Mouse (Mus musculus) heart, embryonic 15.5 days (tissue): Measurements from ENCODE around the gene Cer1. TPM values are rescaled to one million over a fixed set of nuclear protein-coding genes. Genes with fewer than 3 reads are reported as not detected.

ENCODE experiments used
- ATAC-seq: fragments of 200-750 bp; cut with Nextera tagmentation; replicated peaks from 2 replicates; pipeline ENCODE4 v1.8.0; 2017; ENCODE audit warnings: low read depth, moderate TSS enrichment; ENCODE audit not compliant: insufficient number of reproducible peaks, insufficient read depth, low FRiP score
- H3K27ac ChIP-seq: fragments of 300-500 bp; sonication (generic); 2 replicates; pipeline ENCODE4 v1.5.1; 2015; ENCODE audit warnings: mild to moderate bottlenecking, inconsistent platforms
- H3K27me3 ChIP-seq: fragments of 300-500 bp; sonication (generic); 2 replicates; pipeline ENCODE4 v1.6.1; 2015; ENCODE audit warnings: inconsistent platforms
- H3K36me3 ChIP-seq: fragments of 300-500 bp; sonication (generic); 2 replicates; pipeline ENCODE4 v1.6.1; 2015; ENCODE audit warnings: mild to moderate bottlenecking, inconsistent platforms
- H3K4me1 ChIP-seq: fragments of 300-500 bp; sonication (generic); replicated peaks from 2 replicates; pipeline ENCODE4 v1.6.1; 2015; ENCODE audit warnings: inconsistent platforms
- H3K4me2 ChIP-seq: fragments of 300-500 bp; sonication (generic); 2 replicates; pipeline ENCODE4 v1.6.1; 2015; ENCODE audit warnings: inconsistent platforms, mild to moderate bottlenecking, moderate library complexity
- H3K4me3 ChIP-seq: fragments of 300-500 bp; sonication (generic); 2 replicates; pipeline ENCODE4 v1.5.1; 2015; ENCODE audit warnings: mild to moderate bottlenecking, inconsistent platforms
- H3K9ac ChIP-seq: fragments of 300-500 bp; sonication (generic); 2 replicates; pipeline ENCODE4 v1.6.1; 2015; ENCODE audit warnings: mild to moderate bottlenecking, inconsistent platforms
- H3K9me3 ChIP-seq: fragments of 300-500 bp; sonication (generic); replicated peaks from 2 replicates; pipeline ENCODE4 v1.6.1; 2016; ENCODE audit warnings: inconsistent platforms
- WGBS: fragments of 180-500 bp; shearing (Covaris S2); methylation state at CpG from one replicate; pipeline ENCODE4 v1.1.7; 2015; ENCODE audit warnings: mixed read lengths; 5-methylcytosine and 5-hydroxymethylcytosine counted together
- polyA plus RNA-seq: library from polyadenylated mRNA; unstranded; fragments of >200 nt; fragmentation: Nextera tagmentation; extraction: Ambion mirVana; gene quantifications from 2 replicates; pipeline ENCODE4 v1.2.1, GENCODE M21; 2015

Gene Cer1
- polyA plus RNA-seq = not detected in 2 replicates

- H3K4me3 ChIP-seq = no peak within 1 kb of the TSS
Measured at GRCm38 (mm10) chr4:82884636-82885534, at the start of gene Cer1. TSS of gene Cer1 (minus strand) at chr4:82885148.

DNA sequence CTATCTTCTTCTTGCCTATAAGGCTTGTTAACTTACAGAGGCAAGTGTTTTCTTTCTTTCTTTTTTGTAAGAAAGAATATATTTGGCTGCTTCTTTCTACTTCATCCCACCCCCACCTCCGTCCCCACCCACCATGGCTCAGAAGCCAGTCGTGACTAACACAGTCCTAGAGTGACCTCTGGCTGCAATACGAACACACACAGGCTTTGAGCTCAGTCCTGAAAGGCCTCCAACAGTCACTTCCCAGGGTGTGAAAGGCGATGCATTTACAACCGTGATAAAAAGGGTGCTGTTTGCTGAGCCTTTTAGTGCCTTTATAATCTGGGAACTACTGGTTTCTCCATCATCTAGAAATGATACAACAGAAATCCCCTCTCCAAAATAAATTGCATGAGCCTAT lies 49.4 kb upstream of the Cer1 start:
- H3K4me2 ChIP-seq = peak overlapping the region; percentile 49
- 0 out of 2 replicates have a peak overlapping the region, but pooled peaks have one; percentile 37 for H3K4me3 ChIP-seq
- H3K27me3 ChIP-seq = no peaks in the 10 kb centered on the region
- 13% methylated on average over 5 of the region's 5 CpGs for WGBS
- H3K4me1 ChIP-seq = peaks cover 5% of the 10 kb centered on the region; the same call in 1 of the 2 replicates
- ATAC-seq = 0 out of 2 replicates have a peak, but pooled peaks have one; percentile 81
- H3K27ac ChIP-seq = no peak overlapping the region
- H3K36me3 ChIP-seq = no peaks in the 10 kb centered on the region
- H3K9ac ChIP-seq = no peak overlapping the region
- no peaks in the 10 kb centered on the region for H3K9me3 ChIP-seq

More at GRCm38 (mm10) chr4:82884636-82885534, at the start of gene Cer1:
- Histone ChIP-seq H3K9ac (no peak within 1 kb of the TSS), H3K4me2 (no peak within 1 kb of the TSS), H3K9me3 (no peaks in the 10 kb centered on the region), H3K36me3 (no peaks in the 10 kb centered on the region), H3K27ac (no peak within 1 kb of the TSS), H3K4me1 (no peaks in the 10 kb centered on the region), H3K27me3 (no peaks in the 10 kb centered on the region)
- ATAC-seq = no peak
- 60% methylated on average over 18 of the region's 19 CpGs for WGBS

DNA sequence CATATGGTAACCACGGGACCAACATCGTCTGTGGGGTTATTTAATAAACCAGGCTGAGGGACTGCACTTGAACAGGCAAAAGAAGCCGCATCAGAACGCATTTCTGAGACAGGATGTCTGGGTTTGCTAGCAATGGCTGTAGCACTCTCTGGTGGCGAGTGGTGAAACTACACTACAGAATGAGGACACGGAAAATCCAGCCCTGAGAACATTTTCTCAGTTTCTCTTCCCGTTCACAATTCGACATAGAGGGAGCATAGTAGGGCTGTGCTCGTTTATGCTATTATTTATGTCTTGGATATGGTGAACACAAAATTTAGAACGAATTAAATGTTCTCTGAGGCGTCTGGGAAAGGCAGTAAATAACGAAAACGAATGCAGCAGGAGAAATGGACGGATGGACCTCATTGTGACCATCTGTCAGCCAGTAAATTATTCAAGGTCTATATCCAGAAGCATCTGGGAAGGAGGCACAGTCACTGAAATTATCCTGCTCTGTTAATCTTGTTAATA lies 48.8 kb upstream of the Cer1 start:
- no peak for ATAC-seq
- Histone ChIP-seq H3K9me3 (no peaks in the 10 kb centered on the region), H3K27me3 (no peaks in the 10 kb centered on the region), H3K4me1 (peaks cover 5% of the 10 kb centered on the region; the same call in 1 of the 2 replicates), H3K36me3 (no peaks in the 10 kb centered on the region), H3K4me3 (peak overlapping the region; percentile 37), H3K27ac (no peak overlapping the region), H3K9ac (no peak overlapping the region), H3K4me2 (peak overlapping the region; percentile 49)
- 19% methylated on average over 14 of the region's 14 CpGs for WGBS

DNA sequence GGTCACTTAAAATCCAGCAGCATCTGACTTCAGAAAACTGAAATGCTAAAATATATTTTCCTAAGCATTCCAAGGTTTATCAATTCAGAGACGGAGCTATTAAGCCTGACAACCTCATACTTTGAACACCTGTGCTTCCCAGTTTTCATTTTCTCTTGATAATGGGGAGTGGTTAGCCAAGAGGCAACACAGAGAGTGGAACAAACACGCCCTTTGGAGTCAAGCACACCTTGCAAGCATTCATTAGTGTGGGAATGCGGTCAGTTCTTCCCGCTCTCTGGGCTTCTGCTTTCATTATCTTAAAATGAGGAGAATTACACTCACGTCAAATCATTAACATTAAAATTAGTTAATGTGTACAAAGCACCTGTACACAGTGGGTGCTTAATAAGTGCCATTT lies 45.1 kb upstream of the Cer1 start:
- ATAC-seq = no peak
- H3K4me2 ChIP-seq = no peak overlapping the region
- 87% methylated on average over 5 of the region's 5 CpGs for WGBS
- H3K27me3 ChIP-seq = no peaks in the 10 kb centered on the region
- H3K9me3 ChIP-seq = no peaks in the 10 kb centered on the region
- H3K4me1 ChIP-seq = peaks cover 5% of the 10 kb centered on the region; the same call in 1 of the 2 replicates
- H3K36me3 ChIP-seq = no peaks in the 10 kb centered on the region
- H3K9ac ChIP-seq = no peak overlapping the region
- H3K4me3 ChIP-seq = no peak overlapping the region
- no peak overlapping the region for H3K27ac ChIP-seq

GRCm38 (mm10) chr4:82921962-82922361 lies 37.0 kb upstream of the Cer1 start:
- WGBS = 67% methylated on average over 4 of the region's 4 CpGs
- no peak overlapping the region for H3K9ac ChIP-seq
- no peaks in the 10 kb centered on the region for H3K27me3 ChIP-seq
- no peaks in the 10 kb centered on the region for H3K4me1 ChIP-seq
- no peak overlapping the region for H3K27ac ChIP-seq
- no peaks in the 10 kb centered on the region for H3K9me3 ChIP-seq
- H3K36me3 ChIP-seq = no peaks in the 10 kb centered on the region
- ATAC-seq = no peak
- H3K4me2 ChIP-seq = no peak overlapping the region
- H3K4me3 ChIP-seq = no peak overlapping the region

DNA sequence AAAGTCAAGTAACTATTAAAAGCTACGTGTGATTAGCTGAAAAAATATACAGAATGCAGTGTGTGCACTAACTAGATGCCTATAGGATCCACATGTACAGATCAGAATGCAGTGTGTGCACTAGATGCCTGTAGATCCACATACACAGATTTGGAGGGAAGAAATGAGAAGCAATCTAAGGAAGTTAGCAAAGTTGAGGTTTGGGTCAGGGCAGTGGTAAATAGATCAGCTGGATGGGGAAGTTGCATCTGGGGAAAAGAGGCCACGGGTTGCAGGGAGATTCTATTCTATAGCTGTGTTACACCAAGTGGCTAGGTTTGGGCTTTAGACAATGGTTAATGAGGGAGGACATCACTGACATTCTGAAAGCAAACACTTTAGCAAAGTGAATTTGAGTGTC lies 33.7 kb upstream of the Cer1 start:
- no peaks in the 10 kb centered on the region for H3K27me3 ChIP-seq
- H3K27ac ChIP-seq = no peak overlapping the region
- H3K9me3 ChIP-seq = no peaks in the 10 kb centered on the region
- no peak overlapping the region for H3K4me3 ChIP-seq
- H3K4me1 ChIP-seq = peaks cover 10% of the 10 kb centered on the region
- WGBS = 78% methylated on average over 2 of the region's 2 CpGs
- no peak overlapping the region for H3K4me2 ChIP-seq
- no peak for ATAC-seq
- H3K9ac ChIP-seq = no peak overlapping the region
- H3K36me3 ChIP-seq = no peaks in the 10 kb centered on the region

DNA sequence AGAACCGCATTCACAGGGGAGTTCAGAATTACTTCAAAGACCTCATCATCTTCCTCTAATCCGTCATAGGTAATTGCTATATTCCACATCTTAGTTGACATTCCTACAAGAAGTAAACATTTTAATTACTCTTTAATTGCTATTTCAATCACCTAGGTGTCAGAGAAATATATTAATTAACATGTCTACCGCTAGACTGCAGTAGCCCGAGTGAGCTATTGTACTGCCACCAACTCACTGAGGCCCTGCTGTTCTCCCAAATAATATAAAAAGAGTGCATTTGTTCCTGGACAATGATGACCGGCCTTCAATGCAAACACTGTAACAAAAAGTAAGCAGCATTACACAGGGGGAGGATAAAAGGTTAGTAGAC lies 31.7 kb upstream of the Cer1 start:
- no peak for ATAC-seq
- Histone ChIP-seq H3K9ac (no peak overlapping the region), H3K36me3 (no peaks in the 10 kb centered on the region; the same call in 1 of the 2 replicates), H3K27me3 (no peaks in the 10 kb centered on the region), H3K4me3 (no peak overlapping the region), H3K4me1 (peaks cover 10% of the 10 kb centered on the region), H3K4me2 (no peak overlapping the region), H3K27ac (no peak overlapping the region), H3K9me3 (no peaks in the 10 kb centered on the region)
- 77% methylated on average over 5 of the region's 5 CpGs for WGBS

DNA sequence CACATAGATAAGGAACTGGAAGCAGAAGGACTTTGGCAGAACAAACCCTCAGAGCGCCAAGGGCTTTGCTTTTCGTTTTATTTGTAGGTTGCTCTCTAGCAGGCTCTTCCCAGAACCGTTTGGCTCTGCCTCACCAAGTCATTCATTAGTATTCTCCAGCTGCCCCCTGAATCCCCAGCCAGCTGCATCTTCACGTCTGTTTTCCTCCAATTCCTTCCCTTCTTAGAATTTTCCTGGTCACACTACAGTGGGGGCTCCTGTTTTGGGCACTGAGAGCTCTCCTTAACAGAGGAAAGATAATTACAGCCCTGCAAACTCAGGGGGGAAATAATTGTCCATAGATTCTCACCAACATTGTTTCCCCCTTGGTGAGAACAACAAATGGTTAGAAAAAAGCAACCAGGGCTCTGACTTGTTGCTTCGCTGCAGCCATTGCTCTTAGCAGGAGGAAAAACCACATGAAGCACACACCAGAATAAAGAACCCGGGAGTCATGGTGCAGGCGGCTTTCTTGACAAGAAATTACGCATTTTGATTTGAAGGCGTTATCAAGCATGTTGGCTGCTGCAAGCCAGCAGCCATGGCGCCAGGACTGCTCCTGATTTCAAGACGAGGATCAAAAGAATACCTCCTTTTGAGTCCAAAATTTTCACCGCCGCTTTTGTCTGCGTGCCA lies 31.2 kb upstream of the Cer1 start:
- H3K9ac ChIP-seq = no peak overlapping the region
- 50% methylated on average over 14 of the region's 14 CpGs for WGBS
- H3K27me3 ChIP-seq = no peaks in the 10 kb centered on the region
- H3K27ac ChIP-seq = peak overlapping the region; percentile 22; the same call in 1 of the 2 replicates
- ATAC-seq = no peak
- H3K36me3 ChIP-seq = no peaks in the 10 kb centered on the region; the same call in 1 of the 2 replicates
- peak overlapping the region; percentile 25 for H3K4me2 ChIP-seq
- no peak overlapping the region for H3K4me3 ChIP-seq
- peaks cover 10% of the 10 kb centered on the region for H3K4me1 ChIP-seq
- no peaks in the 10 kb centered on the region for H3K9me3 ChIP-seq

DNA sequence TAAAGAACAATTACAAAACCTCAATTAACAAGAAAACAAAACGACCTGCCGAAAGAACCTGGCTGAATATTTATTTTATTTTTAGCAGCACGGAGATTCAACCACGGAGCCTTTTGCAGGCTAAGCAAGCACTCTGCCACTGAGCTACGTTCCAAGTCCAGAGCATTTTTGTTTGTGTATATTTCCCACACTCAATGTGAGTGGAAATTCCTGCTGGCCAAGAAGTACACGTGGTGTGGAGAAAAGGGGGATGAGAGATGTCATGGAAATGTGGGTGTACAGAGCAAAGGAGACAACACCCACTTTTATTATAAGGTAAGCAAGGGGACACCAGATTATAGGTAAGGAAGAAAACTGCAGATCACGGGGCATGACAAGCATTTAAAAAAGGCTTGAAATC lies 30.6 kb upstream of the Cer1 start:
- peak overlapping the region; percentile 22; the same call in 1 of the 2 replicates for H3K27ac ChIP-seq
- no peaks in the 10 kb centered on the region for H3K9me3 ChIP-seq
- H3K36me3 ChIP-seq = no peaks in the 10 kb centered on the region; the same call in 1 of the 2 replicates
- 47% methylated on average over 7 of the region's 7 CpGs for WGBS
- H3K27me3 ChIP-seq = no peaks in the 10 kb centered on the region
- peaks cover 10% of the 10 kb centered on the region for H3K4me1 ChIP-seq
- no peak overlapping the region for H3K4me3 ChIP-seq
- peak overlapping the region; percentile 25; the same call in 1 of the 2 replicates for H3K4me2 ChIP-seq
- no peak for ATAC-seq
- no peak overlapping the region for H3K9ac ChIP-seq

GRCm38 (mm10) chr4:82914601-82915143 lies 29.7 kb upstream of the Cer1 start:
- Histone ChIP-seq H3K9me3 (no peaks in the 10 kb centered on the region), H3K4me1 (peaks cover 10% of the 10 kb centered on the region), H3K36me3 (no peaks in the 10 kb centered on the region; the same call in 1 of the 2 replicates), H3K27me3 (no peaks in the 10 kb centered on the region), H3K4me3 (no peak overlapping the region), H3K9ac (no peak overlapping the region), H3K4me2 (no peak overlapping the region), H3K27ac (no peak overlapping the region)
- ATAC-seq = no peak
- WGBS = 74% methylated on average over 11 of the region's 11 CpGs

DNA sequence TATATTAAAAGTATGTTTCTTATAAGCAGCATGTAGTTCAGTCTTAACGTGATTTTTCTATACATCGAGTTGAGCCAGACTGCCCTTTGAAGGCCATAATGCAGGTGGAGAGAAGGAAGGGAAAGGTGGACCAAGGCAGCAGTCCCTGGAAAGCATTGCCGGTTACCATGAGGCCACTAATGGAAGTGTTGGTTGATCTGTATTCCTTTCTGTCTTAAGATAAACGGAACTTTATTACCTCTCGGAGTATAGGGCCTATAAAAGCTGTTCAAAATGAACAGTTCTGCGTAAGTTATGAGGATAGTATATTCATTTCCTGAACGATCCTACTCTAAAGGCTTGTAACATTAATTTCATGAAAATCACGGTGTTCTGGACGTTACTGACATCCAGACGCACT lies 10.3 kb upstream of the Cer1 start:
- Histone ChIP-seq H3K4me3 (no peak overlapping the region), H3K27ac (no peak overlapping the region), H3K4me2 (no peak overlapping the region), H3K9me3 (no peaks in the 10 kb centered on the region), H3K9ac (no peak overlapping the region), H3K27me3 (no peaks in the 10 kb centered on the region), H3K4me1 (no peaks in the 10 kb centered on the region), H3K36me3 (no peaks in the 10 kb centered on the region)
- ATAC-seq = no peak
- WGBS = 85% methylated on average over 10 of the region's 10 CpGs
